Mouse (Mus musculus) left cerebral cortex, postnatal 10 days (tissue): ENCODE measurements around the gene Zfp362. TPM values are rescaled to one million over a fixed set of nuclear protein-coding genes. Genes with fewer than 3 reads are reported as not detected.
A peak's percentile ranks its signal among the peaks of the same experiment; 100 is the strongest.

Experiments used
- DNase-seq, 2 experiments: peaks; one replicate each; pipeline ENCODE4 v3.0.0; 2021 to 2022; ENCODE audit warnings: low spot score in 2 of 2, mixed read lengths in 1 of 2; ENCODE audit errors: extremely low spot score in 1 of 2
- intact Hi-C: fragments of 180-260 bp; cut with DNase I; formaldehyde crosslinking; loops from one replicate; pipeline ENCODE4 v1.15.1; 2025
- total RNA-seq, 2 experiments: library from RNA; stranded (reverse); gene quantifications; 2 replicates each; pipeline ENCODE4 v1.2.3; 2021

Zfp362 gene
- total RNA-seq, 2 experiments from 2014 or later = 43.4 to 45.5 TPM

DNA sequence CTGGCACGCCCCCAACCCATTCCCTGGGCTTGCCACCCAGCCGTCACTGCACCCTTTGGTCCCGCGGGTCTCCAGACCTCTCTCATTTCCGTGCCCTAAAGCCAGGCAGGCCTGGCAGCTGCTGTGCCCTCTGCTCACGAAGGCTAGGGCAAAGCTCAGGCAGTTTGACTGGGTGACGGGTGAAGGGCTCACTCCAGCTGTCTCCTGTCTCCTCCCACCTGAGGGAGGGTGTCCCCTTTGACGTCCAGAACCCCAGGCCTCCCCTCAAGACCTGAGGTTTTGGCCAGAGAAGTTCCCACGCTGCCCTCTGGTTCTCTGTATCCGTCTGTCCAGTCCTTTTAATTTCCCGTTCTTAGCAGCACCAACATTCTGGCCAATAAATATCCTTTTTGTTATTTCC lies 32.0 kb downstream of the Zfp362 start:
- no peak for DNase-seq
- intact Hi-C loops = loop anchor here (10.0 kb wide), 1 partner anchor 159 kb away; the partner anchor contains the start of genes Tlr12 and Zscan20

DNA sequence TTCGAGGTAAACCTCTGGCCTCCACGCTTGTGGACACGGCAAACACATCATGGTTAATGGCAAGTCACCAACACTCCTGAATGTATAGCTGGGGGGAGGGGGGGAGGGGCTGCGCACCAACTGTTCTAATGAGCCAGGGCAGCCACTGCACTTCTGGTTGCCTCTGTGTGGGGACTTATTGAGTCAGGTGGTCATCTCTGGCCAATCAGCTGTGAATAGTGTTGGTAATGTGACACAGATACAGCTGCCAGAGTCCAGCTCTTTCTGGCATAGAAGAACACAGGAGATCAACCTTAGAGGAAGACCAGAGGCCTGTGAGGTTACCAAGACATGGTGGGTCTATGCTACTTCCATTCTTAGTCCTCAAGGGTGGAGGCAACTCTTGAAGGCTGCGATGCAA lies 35.1 kb downstream of the Zfp362 start:
- no peak for DNase-seq
- intact Hi-C loops = loop anchor here (10.0 kb wide), 1 partner anchor 156 kb away; the partner anchor contains the start of genes Tlr12 and Zscan20

GRCm38 (mm10) chr4:128769569-128770355 lies 36.1 kb downstream of the Zfp362 start:
- no peak for DNase-seq
- intact Hi-C loops = loop anchor here (10.0 kb wide), 1 partner anchor 155 kb away; the partner anchor contains the start of genes Tlr12 and Zscan20

- DNase-seq = peak in 1 of 2 experiments; percentile 44
- intact Hi-C loops = no loop called here
These were observed 37.7 kb downstream of the Zfp362 start for GRCm38 (mm10) chr4:128768120-128768519.

- intact Hi-C loops = no loop called here
- DNase-seq = no peak
These were observed 38.9 kb downstream of the Zfp362 start for GRCm38 (mm10) chr4:128766929-128767328.

GRCm38 (mm10) chr4:128760029-128760428 lies 45.8 kb downstream of the Zfp362 start:
- intact Hi-C loops = no loop called here
- no peak for DNase-seq

DNA sequence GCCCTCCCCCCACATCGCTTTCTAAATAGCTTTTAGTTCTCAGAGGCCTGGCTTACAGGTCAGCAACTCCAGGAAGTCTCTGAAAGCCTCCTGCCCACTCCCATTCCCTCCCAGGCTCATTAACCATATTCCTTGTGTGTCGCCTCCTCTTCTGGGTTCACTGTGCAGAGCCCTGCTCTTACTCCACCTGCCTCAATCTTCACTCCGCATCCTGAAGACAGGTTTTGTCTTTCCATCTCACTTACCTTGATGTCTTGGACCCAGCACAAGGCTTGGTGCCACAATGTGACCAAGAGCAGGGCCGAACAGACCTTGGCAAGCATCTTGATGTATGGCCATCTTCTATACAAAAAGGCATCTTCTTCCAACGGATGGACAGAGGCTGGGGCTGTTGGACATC lies 46.6 kb downstream of the Zfp362 start:
- intact Hi-C loops = no loop called here

DNA sequence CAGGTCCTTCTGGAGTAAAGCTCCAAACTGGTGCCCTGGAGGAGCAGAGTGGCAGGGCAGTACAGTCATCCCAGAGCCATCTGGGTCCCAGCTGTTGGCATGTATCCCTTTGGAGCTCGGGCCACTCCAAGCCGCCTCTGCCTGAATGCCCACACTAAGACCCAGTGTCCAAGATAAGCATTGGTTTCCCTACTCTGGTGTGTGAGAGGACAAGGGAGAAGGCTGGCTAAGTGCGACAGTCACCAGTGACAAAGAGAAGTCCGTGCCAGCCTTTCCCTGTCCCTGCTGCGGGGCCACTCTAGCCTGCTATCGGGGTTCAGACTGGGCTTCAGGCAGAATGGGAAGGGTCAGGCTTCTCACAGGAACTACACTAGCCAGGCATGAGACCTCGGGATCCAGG lies 49.9 kb downstream of the Zfp362 start:
- intact Hi-C loops = no loop called here
- no peak for DNase-seq

More for the DNA sequence above, 46.6 kb downstream of the Zfp362 start:
- DNase-seq = no peak

DNA sequence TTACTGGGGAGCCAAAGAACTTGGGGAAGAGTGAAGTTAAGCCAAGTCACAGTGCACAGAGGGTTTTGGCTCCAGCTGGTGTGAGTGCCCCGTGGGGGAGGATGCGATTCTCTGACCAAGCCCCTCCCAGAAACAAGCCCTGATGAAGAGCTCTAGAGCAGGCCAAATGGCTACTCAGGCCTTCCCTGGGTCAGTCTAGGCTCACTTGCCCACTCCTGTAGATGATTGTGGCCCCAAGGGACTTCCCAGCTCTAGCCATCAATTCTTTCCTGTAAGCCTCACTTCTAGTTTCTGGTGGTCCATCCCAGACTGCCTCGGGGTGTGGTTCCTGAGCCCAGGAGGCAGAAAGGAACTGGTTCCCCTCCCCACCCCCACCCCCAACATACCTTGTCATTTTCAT lies 50.8 kb downstream of the Zfp362 start, which contains the start of gene A3galt2:
Gene A3galt2 (plus strand): TSS at position 301 of the 400 bp plus-strand sequence.
- peak in 1 of 2 experiments; percentile 12 for DNase-seq
- intact Hi-C loops = no loop called here

DNA sequence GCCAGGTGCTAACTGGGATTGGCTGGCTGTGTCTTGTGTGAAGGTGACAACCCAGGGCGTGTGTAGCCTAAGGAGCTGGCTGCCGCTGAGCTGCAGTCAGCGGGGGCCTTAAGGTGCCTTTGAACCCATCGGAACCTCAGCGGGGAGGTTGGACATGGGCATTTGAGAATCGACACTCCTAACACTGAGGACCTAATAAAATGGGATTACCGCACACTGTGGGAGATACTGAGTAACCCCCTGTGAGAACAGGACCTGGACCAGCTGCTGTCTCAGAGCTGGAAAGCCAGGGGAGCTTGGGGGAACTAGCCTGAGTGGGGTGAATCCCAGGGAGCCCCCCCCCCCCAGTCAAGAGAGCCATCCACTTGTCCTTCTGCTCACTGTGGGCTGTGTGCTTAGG lies 52.3 kb downstream of the Zfp362 start:
- DNase-seq = peak in 1 of 2 experiments; percentile 13
- intact Hi-C loops = no loop called here

- intact Hi-C loops = no loop called here
- peak in 1 of 2 experiments; percentile 20 for DNase-seq
These were observed 53.7 kb downstream of the Zfp362 start for GRCm38 (mm10) chr4:128752031-128752757.

GRCm38 (mm10) chr4:128751006-128751405 lies 54.8 kb downstream of the Zfp362 start:
- DNase-seq = peak in 1 of 2 experiments; percentile 44
- intact Hi-C loops = no loop called here

GRCm38 (mm10) chr4:128748309-128748708 lies 57.5 kb downstream of the Zfp362 start:
- intact Hi-C loops = no loop called here
- no peak for DNase-seq

GRCm38 (mm10) chr4:128747614-128748270 lies 58.1 kb downstream of the Zfp362 start:
- peak in 1 of 2 experiments; percentile 61 for DNase-seq
- intact Hi-C loops = no loop called here

DNA sequence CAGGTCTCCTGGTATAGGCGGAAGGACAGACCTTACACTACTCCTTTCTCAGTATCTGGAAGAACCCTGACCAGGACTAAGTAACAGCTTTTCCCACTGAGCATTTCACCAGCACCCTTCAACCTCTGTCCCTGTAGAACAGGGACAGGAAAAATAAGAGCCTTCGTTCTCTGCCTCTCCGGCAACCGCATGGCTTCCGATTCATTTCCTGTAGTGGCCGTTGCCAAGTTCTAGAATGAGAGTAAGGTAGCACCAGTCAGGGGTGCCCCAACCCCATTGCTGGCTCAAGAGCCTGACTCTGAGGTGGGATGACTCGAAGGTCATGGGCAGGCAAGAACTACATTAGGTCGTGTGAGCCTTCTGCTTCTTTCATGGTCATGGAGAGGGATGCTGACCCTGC lies 60.7 kb downstream of the Zfp362 start:
- DNase-seq = no peak
- intact Hi-C loops = no loop called here

DNA sequence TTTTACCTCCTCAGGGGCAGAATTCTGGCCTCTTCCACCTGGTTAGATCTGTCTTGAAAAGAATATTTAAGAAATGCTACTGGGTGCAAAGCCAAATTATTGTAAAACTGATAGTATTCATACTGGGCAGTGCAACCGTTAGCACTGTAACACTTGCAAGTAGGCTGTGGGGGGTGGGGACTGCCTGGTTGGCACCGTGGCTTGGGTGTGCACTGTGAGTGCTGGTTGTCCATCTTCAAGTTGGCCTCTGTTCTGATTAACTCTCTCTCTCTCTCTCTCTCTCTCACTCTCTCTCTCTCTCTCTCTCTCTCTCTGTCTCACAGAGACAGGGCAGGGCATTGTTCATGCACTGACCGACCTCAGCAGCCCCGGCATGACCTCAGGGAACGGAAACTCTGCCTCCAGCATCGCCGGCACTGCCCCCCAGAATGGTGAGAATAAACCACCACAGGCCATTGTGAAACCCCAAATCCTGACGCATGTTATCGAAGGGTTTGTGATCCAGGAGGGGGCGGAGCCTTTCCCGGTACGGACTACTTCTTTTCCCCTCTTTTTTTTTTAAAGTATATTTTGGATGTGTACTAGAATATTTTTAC lies 62.7 kb downstream of the Zfp362 start:
- intact Hi-C loops = no loop called here
- DNase-seq = peak in 1 of 2 experiments; percentile 27

DNA sequence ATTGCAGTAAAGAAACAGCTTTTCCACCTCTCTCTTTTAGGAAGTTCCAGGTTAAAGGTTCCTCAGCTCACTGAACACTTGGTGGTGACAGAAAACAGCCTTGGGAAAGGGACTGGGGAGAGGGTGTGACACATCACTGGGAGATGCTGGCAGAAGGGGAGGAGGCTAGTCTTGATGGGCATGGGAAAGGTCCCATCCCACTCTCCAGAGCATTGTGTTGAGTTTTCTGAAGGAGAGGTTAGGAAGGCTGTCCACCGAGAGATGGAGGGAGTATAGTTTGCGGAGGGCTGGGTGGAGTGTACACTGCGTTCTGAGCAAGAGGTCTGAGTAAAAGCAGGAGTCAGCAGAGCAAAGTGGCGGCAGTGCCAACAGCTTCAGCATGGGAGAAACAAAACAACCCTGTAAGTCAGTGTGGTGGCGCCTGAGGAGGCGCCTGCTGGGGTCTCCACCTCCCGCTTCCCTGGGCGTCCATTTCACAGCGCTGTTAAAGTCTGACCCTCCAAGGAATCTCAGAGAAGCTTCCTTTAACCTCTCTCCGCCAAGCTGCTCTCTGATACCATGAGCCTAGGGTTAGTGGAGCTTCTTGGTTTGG lies 63.4 kb downstream of the Zfp362 start:
- intact Hi-C loops = no loop called here
- peak in 1 of 2 experiments; percentile 14 for DNase-seq

DNA sequence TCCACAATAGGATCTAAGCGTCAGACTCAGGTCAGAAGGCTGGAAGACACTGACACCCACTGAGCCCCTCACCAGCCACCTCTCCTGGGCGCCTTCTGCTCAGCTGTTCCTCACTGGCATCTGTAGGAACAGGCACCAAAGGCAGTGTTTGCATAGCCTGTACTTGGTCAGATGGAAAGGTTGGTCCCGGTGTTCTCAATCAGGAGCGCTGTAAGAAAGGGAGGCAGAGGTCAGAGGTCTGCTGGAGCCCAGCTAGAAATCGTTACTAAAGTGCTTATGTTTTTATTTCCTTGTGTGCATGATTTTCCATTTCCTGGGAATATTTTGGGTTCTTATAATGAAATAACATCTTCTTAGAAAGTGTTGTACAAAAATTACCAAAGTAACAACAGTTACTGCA lies 63.9 kb downstream of the Zfp362 start:
- DNase-seq = peak in 1 of 2 experiments; percentile 10
- intact Hi-C loops = no loop called here
